ENCODE assay signal across 10 mouse cellular contexts in the genomic region with DNA sequence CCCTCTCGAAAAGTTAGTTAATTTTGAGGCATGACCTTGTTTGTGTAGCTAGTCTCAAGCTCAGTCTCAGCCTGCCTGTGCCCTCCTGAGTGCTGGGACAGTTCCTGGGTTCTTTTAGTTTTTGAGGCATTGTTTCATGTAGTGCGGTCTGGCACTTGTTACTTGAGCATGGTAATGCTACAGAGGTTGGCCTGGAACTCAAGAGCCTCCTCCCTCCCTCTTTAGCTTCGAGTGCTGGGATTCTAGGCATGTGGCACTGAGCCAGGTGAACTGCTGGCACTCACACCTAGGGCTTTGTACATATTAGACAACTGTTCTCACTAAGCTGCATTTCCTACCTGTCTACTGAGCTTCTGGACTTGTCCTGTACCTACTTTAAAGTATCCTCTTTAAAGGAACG. TPM values are rescaled to one million over a fixed set of nuclear protein-coding genes. Genes with fewer than 3 reads are reported as not detected.
A peak's percentile ranks its signal among the peaks of the same experiment; 100 is the strongest.
DNase-seq lines count a peak whose midpoint lies in the region; ATAC-seq and TF ChIP-seq lines count a peak whose summit lies in the region.
"Had no signal": no experiment of that assay in that cellular context is flagged by ENCODE, and none has a peak within 500 bp of the region (broad histone marks: within the 10 kb centered on the region; RNA-seq: fewer than 3 reads in every experiment).

No protein-coding gene starts in this region.

- H3K27ac ChIP-seq in liver, embryonic 15.5 days (replicated peaks) = 0 out of 2 replicates have a peak overlapping the region, but pooled peaks have one; percentile 11
- H3K27ac ChIP-seq in liver, embryonic 12.5 days = no peak overlapping the region
- no peak overlapping the region for H3K27ac ChIP-seq in liver, postnatal 0 days (ENCODE audit: low read depth)
- H3K27ac ChIP-seq in intestine, embryonic 15.5 days = no peak overlapping the region
- H3K27ac ChIP-seq: limb, embryonic 15.5 days had no signal

- peak; percentile 62 for DNase-seq in adrenal gland, postnatal 10 days
- DNase-seq in adrenal gland, postnatal 25 days = no peak
- DNase-seq in liver, postnatal 0 days = peak; percentile 51
- DNase-seq in adipocyte (ENCODE audit: low spot score) = no peak
- no peak for DNase-seq in layer of hippocampus, adult 8-10 months (ENCODE audit: low spot score in 2 of 2)
- DNase-seq: gastrocnemius, postnatal 10 days had no signal

- H3K9me3 ChIP-seq in liver, embryonic 15.5 days (replicated peaks) = no peaks in the 10 kb centered on the region
- H3K9me3 ChIP-seq in liver, embryonic 12.5 days (replicated peaks) = no peaks in the 10 kb centered on the region
- H3K9me3 ChIP-seq in liver, postnatal 0 days (ENCODE audit: low read length) = no peaks in the 10 kb centered on the region
- no peaks in the 10 kb centered on the region for H3K9me3 ChIP-seq in intestine, embryonic 15.5 days
- H3K9me3 ChIP-seq: limb, embryonic 15.5 days had no signal

- H3K4me3 ChIP-seq in liver, embryonic 15.5 days (replicated peaks) = no peak overlapping the region
- H3K4me3 ChIP-seq in liver, embryonic 12.5 days = no peak overlapping the region
- H3K4me3 ChIP-seq in liver, postnatal 0 days (ENCODE audit: low read depth, low read length) = no peak overlapping the region
- no peak overlapping the region for H3K4me3 ChIP-seq in intestine, embryonic 15.5 days (replicated peaks)
- H3K4me3 ChIP-seq: limb, embryonic 15.5 days had no signal

- no peak overlapping the region for H3K4me2 ChIP-seq in liver, embryonic 15.5 days
- no peak overlapping the region for H3K4me2 ChIP-seq in liver, embryonic 12.5 days
- H3K4me2 ChIP-seq in liver, postnatal 0 days (ENCODE audit: low read depth, low read length) = no peak overlapping the region
- H3K4me2 ChIP-seq in intestine, embryonic 15.5 days (replicated peaks) = no peak overlapping the region
- H3K4me2 ChIP-seq: limb, embryonic 15.5 days had no signal

- no peaks in the 10 kb centered on the region for H3K27me3 ChIP-seq in liver, embryonic 15.5 days
- no peaks in the 10 kb centered on the region for H3K27me3 ChIP-seq in liver, embryonic 12.5 days (replicated peaks)
- H3K27me3 ChIP-seq in liver, postnatal 0 days (ENCODE audit: insufficient read depth, low read length) = no peaks in the 10 kb centered on the region
- H3K27me3 ChIP-seq in intestine, embryonic 15.5 days (replicated peaks) = no peaks in the 10 kb centered on the region
- H3K27me3 ChIP-seq: limb, embryonic 15.5 days had no signal

- WGBS in liver, embryonic 15.5 days (ENCODE audit: insufficient replicate concordance) = 60% methylated on average over 4 of the region's 4 CpGs
- WGBS in liver, embryonic 12.5 days (ENCODE audit: insufficient replicate concordance) = 82% methylated on average over 4 of the region's 4 CpGs
- 53% methylated on average over 4 of the region's 4 CpGs for WGBS in liver, postnatal 0 days (ENCODE audit: insufficient replicate concordance)
- WGBS in intestine, embryonic 15.5 days = 56% methylated on average over 4 of the region's 4 CpGs

- H3K36me3 ChIP-seq in liver, embryonic 15.5 days (replicated peaks) = no peaks in the 10 kb centered on the region
- H3K36me3 ChIP-seq in liver, embryonic 12.5 days = no peaks in the 10 kb centered on the region
- no peaks in the 10 kb centered on the region for H3K36me3 ChIP-seq in liver, postnatal 0 days (replicated peaks; ENCODE audit: insufficient read depth, low read length)
- no peaks in the 10 kb centered on the region for H3K36me3 ChIP-seq in intestine, embryonic 15.5 days
- H3K36me3 ChIP-seq: limb, embryonic 15.5 days had no signal

- H3K9ac ChIP-seq in liver, embryonic 15.5 days = no peak overlapping the region
- no peak overlapping the region for H3K9ac ChIP-seq in liver, embryonic 12.5 days
- no peak overlapping the region for H3K9ac ChIP-seq in liver, postnatal 0 days (replicated peaks)
- H3K9ac ChIP-seq in intestine, embryonic 15.5 days = no peak overlapping the region
- H3K9ac ChIP-seq: limb, embryonic 15.5 days had no signal

- no peak for TF ChIP-seq CTCF in liver, postnatal 0 days (IDR thresholded peaks at IDR 0.05; ENCODE audit: low read depth)

- H3K4me1 ChIP-seq in liver, embryonic 15.5 days (replicated peaks) = peaks cover 74% of the 10 kb centered on the region
- peaks cover 69% of the 10 kb centered on the region for H3K4me1 ChIP-seq in liver, embryonic 12.5 days
- H3K4me1 ChIP-seq in liver, postnatal 0 days (ENCODE audit: insufficient read depth) = peaks cover 40% of the 10 kb centered on the region
- peaks cover 28% of the 10 kb centered on the region for H3K4me1 ChIP-seq in intestine, embryonic 15.5 days (replicated peaks)

- TF ChIP-seq EP300 in liver, postnatal 0 days (IDR thresholded peaks at IDR 0.05; ENCODE audit: low read depth) = no peak

- ATAC-seq in liver, embryonic 15.5 days (ENCODE audit: insufficient read depth) = no peak
- ATAC-seq in liver, embryonic 12.5 days = no peak
- ATAC-seq in liver, postnatal 0 days = no peak
- ATAC-seq in intestine, embryonic 15.5 days = no peak

RNA-seq across cellular contexts. Expression of gene Hic2, which starts 14.4 kb away (rescaled TPM):
- total RNA-seq in adrenal gland, postnatal 10 days (2021) = 1 to 10 TPM; 3.2 to 3.3 TPM
- total RNA-seq in adrenal gland, postnatal 25 days (2021) = 2.3 and 2.6 TPM in 2 replicates
- polyA plus RNA-seq in liver, embryonic 15.5 days (2015; fragmentation: Nextera tagmentation; extraction: Ambion mirVana) = 2.6 and 3.6 TPM in 2 replicates
- 4.8 and 5.3 TPM in 2 replicates for polyA plus RNA-seq in liver, embryonic 12.5 days (2016; fragmentation: Nextera tagmentation; extraction: Ambion mirVana)
- polyA plus RNA-seq in liver, postnatal 0 days (2015; fragmentation: Nextera tagmentation; extraction: Ambion mirVana) = 1.4 and 1.6 TPM in 2 replicates
- polyA plus RNA-seq in intestine, embryonic 15.5 days (2015; fragmentation: Nextera tagmentation; extraction: Ambion mirVana) = 5.8 and 6.0 TPM in 2 replicates
- 1 to 10 TPM; 4.1 to 7.2 (median 6.5) TPM for total RNA-seq in layer of hippocampus, adult 8-10 months (2022)

RNA-seq across cellular contexts. Expression of gene Tmem191c, which starts 28.1 kb away (rescaled TPM):
- 10 to 100 TPM in 1 of 2 experiments, 1 to 10 TPM in 1; 6.2 to 11.9 TPM for total RNA-seq in adrenal gland, postnatal 10 days (2021)
- total RNA-seq in adrenal gland, postnatal 25 days (2021) = 13.8 and 19.9 TPM in 2 replicates
- 3.9 and 4.4 TPM in 2 replicates for polyA plus RNA-seq in liver, embryonic 15.5 days (2015; fragmentation: Nextera tagmentation; extraction: Ambion mirVana)
- polyA plus RNA-seq in liver, embryonic 12.5 days (2016; fragmentation: Nextera tagmentation; extraction: Ambion mirVana) = 4.7 and 5.3 TPM in 2 replicates
- polyA plus RNA-seq in liver, postnatal 0 days (2015; fragmentation: Nextera tagmentation; extraction: Ambion mirVana) = 1.6 and 2.7 TPM in 2 replicates
- polyA plus RNA-seq in intestine, embryonic 15.5 days (2015; fragmentation: Nextera tagmentation; extraction: Ambion mirVana) = 12.7 and 17.6 TPM in 2 replicates
- 100 to 1,000 TPM in 2 of 4 experiments, 10 to 100 TPM in 2; 85.5 to 112 (median 94.2) TPM for total RNA-seq in layer of hippocampus, adult 8-10 months (2022)

RNA-seq across cellular contexts. Expression of gene Rimbp3, which starts 39.3 kb away (rescaled TPM):
- total RNA-seq in adrenal gland, postnatal 10 days (2021) = under 1 TPM in 1 of 2 experiments, not detected in 1; 0.06 TPM
- 0.06 TPM in 1 of 2 replicates, not detected in the other for total RNA-seq in adrenal gland, postnatal 25 days (2021)
- polyA plus RNA-seq in liver, embryonic 15.5 days (2015; fragmentation: Nextera tagmentation; extraction: Ambion mirVana) = 0.06 and 0.09 TPM in 2 replicates
- polyA plus RNA-seq in liver, embryonic 12.5 days (2016; fragmentation: Nextera tagmentation; extraction: Ambion mirVana) = 0.12 and 0.17 TPM in 2 replicates
- polyA plus RNA-seq in liver, postnatal 0 days (2015; fragmentation: Nextera tagmentation; extraction: Ambion mirVana) = 0.02 TPM in 1 of 2 replicates, not detected in the other
- polyA plus RNA-seq in intestine, embryonic 15.5 days (2015; fragmentation: Nextera tagmentation; extraction: Ambion mirVana) = 0.57 and 0.67 TPM in 2 replicates
- 1 to 10 TPM; 2.8 to 3.8 (median 3.5) TPM for total RNA-seq in layer of hippocampus, adult 8-10 months (2022)

RNA-seq across cellular contexts. Expression of gene Ube2l3, which starts 45.3 kb away (rescaled TPM):
- 100 to 1,000 TPM; 163 to 176 TPM for total RNA-seq in adrenal gland, postnatal 10 days (2021)
- total RNA-seq in adrenal gland, postnatal 25 days (2021) = 194 and 282 TPM in 2 replicates
- polyA plus RNA-seq in liver, embryonic 15.5 days (2015; fragmentation: Nextera tagmentation; extraction: Ambion mirVana) = 169 and 186 TPM in 2 replicates
- 275 and 283 TPM in 2 replicates for polyA plus RNA-seq in liver, embryonic 12.5 days (2016; fragmentation: Nextera tagmentation; extraction: Ambion mirVana)
- 147 and 149 TPM in 2 replicates for polyA plus RNA-seq in liver, postnatal 0 days (2015; fragmentation: Nextera tagmentation; extraction: Ambion mirVana)
- 352 and 386 TPM in 2 replicates for polyA plus RNA-seq in intestine, embryonic 15.5 days (2015; fragmentation: Nextera tagmentation; extraction: Ambion mirVana)
- 100 to 1,000 TPM; 126 to 157 (median 142) TPM for total RNA-seq in layer of hippocampus, adult 8-10 months (2022)

Comparison
In these comparisons a context has a peak if more than half of its experiments do, and no peak if none do; other contexts are left out.
1. DNase-seq: peak in adrenal gland, postnatal 10 days (single experiment) and liver, postnatal 0 days (single experiment); none in adrenal gland, postnatal 25 days (single experiment), adipocyte (single experiment) and layer of hippocampus, adult 8-10 months (0 of 2).